Mouse (Mus musculus) layer of hippocampus, adult 2 months (tissue): ENCODE measurements around the gene Rab11fip5. TPM values are rescaled to one million over a fixed set of nuclear protein-coding genes. Genes with fewer than 3 reads are reported as not detected.

ENCODE experiments used
- DNase-seq, 2 experiments: peaks; one replicate each; pipeline ENCODE4 v3.0.0; 2022; ENCODE audit warnings: low spot score in 2 of 2
- H3K27ac ChIP-seq: fragments of 200-600 bp; 2 replicates; pipeline ENCODE4 v1.8.1; 2022
- H3K4me3 ChIP-seq: fragments of 200-600 bp; 2 replicates; pipeline ENCODE4 v1.8.1; 2022; ENCODE audit warnings: mild to moderate bottlenecking
- CTCF ChIP-seq: fragments of 200-600 bp; conservative IDR thresholded peaks from 2 replicates; pipeline ENCODE4 v1.8.1; 2022; ENCODE audit warnings: antibody characterized with exemption, mild to moderate bottlenecking, moderate library complexity
- total RNA-seq, 2 experiments: library from RNA; stranded (reverse); gene quantifications; 2 replicates each; pipeline ENCODE4 v1.2.3; 2021

Rab11fip5 gene
- total RNA-seq, 2 experiments from 2014 or later: 55.1 to 58.2 TPM

- TF ChIP-seq CTCF: no peak
- peak overlapping the region; percentile 43; the same call in 1 of the 2 replicates for H3K27ac ChIP-seq
- H3K4me3 ChIP-seq: no peak overlapping the region
- peak in 1 of 2 experiments; percentile 25 for DNase-seq
Measured at GRCm38 (mm10) chr6:85336944-85337343, 37.5 kb downstream of the Rab11fip5 start.

GRCm38 (mm10) chr6:85335352-85335751, 39.1 kb downstream of the Rab11fip5 start:
- no peak overlapping the region for H3K4me3 ChIP-seq
- no peak for DNase-seq
- H3K27ac ChIP-seq: 0 out of 2 replicates have a peak overlapping the region, but pooled peaks have one; percentile 100
- no peak for TF ChIP-seq CTCF

- Histone ChIP-seq H3K27ac (0 out of 2 replicates have a peak overlapping the region, but pooled peaks have one; percentile 100), H3K4me3 (no peak overlapping the region)
- no peak for DNase-seq
- no peak for TF ChIP-seq CTCF
Measured at GRCm38 (mm10) chr6:85334851-85335250, 39.6 kb downstream of the Rab11fip5 start.

DNA sequence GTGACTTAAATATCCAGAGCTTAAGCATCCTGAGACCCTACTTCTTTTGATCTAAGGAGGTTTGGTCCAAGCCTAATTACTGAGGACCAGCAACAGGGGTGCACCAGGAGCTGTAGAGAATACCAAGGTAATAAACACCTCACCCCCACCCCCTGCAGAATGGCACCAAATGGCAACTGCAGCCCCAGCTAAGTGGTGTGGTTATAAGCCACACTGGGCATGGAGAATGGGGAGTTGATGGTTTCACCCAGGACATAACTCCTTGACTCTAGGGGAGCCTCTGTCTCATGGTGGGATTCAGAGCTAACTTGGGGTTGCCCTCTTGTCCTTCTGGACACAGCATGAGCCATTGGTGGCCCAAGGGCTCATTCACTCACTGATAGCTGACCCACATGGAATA, 40.2 kb downstream of the Rab11fip5 start:
- TF ChIP-seq CTCF: no peak
- no peak for DNase-seq
- H3K27ac ChIP-seq: peak overlapping the region; percentile 100
- H3K4me3 ChIP-seq: no peak overlapping the region; the same call in 1 of the 2 replicates

DNA sequence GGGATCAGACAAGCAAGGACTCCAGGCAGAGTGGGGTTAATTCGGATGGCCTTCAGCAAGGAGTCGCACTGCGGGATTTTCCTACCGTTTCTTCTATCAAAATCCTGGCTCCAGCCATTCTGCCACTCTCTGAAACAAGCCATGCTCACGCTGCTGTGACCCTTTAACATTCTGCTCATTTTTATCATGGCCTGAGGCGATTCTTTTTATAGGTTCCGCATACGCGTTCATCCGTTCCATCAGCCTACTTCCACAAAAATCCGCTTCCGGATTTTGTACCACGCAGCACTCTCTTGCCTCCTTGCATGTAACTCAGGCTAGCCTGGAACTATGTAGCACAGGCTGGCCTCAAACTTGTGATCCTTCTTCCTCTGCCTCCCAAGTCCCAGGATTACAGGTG, 40.7 kb downstream of the Rab11fip5 start:
- peak overlapping the region; percentile 91 for H3K4me3 ChIP-seq
- H3K27ac ChIP-seq: peak overlapping the region; percentile 100
- DNase-seq: peak in 1 of 2 experiments; percentile 27
- no peak for TF ChIP-seq CTCF

GRCm38 (mm10) chr6:85333000-85333669, 41.3 kb downstream of the Rab11fip5 start, which contains the start of gene Sfxn5:
Gene Sfxn5, minus strand, starts transcription at chr6:85333422.
- DNase-seq: peak; percentile 97
- TF ChIP-seq CTCF: no peak
- peak within 1 kb of the TSS; percentile 91 for H3K4me3 ChIP-seq
- peak within 1 kb of the TSS; percentile 100 for H3K27ac ChIP-seq

- H3K27ac ChIP-seq: peak overlapping the region; percentile 100
- H3K4me3 ChIP-seq: peak overlapping the region; percentile 91
- no peak for DNase-seq
- TF ChIP-seq CTCF: no peak
Measured at GRCm38 (mm10) chr6:85332351-85332999, 42.0 kb downstream of the Rab11fip5 start.

GRCm38 (mm10) chr6:85331736-85332135, 42.7 kb downstream of the Rab11fip5 start:
- peak overlapping the region; percentile 91 for H3K4me3 ChIP-seq
- TF ChIP-seq CTCF: no peak
- no peak for DNase-seq
- peak overlapping the region; percentile 100 for H3K27ac ChIP-seq

GRCm38 (mm10) chr6:85331221-85331735, 43.2 kb downstream of the Rab11fip5 start:
- no peak for DNase-seq
- Histone ChIP-seq H3K4me3 (peak overlapping the region; percentile 91), H3K27ac (peak overlapping the region; percentile 100)
- no peak for TF ChIP-seq CTCF

DNA sequence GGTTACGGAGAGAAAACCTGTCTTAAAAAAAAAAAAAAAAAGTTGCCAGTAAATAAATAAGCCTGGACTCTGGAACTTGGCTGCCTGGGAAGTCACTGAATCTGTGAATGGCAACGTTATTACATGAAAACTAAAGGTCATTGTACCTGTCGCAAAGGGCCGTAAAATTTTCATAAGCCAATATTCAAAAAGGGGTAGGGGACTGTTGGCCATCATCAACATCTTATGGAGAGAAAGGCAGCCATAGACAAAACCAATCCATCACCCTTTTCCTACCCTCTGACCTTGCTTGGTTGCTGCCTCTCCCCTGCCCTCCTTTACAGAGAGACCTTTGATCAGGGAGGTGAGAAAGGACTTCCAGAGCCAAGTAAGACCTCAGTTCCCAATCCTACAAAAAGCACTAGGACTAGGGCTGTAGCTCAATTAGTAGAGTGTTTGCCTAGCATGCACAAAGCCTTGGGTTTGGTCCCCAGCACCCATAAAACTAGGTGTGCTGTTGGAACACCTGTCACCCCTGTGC, 44.7 kb downstream of the Rab11fip5 start:
- DNase-seq: no peak
- Histone ChIP-seq H3K4me3 (no peak overlapping the region), H3K27ac (peak overlapping the region; percentile 100)
- no peak for TF ChIP-seq CTCF

DNA sequence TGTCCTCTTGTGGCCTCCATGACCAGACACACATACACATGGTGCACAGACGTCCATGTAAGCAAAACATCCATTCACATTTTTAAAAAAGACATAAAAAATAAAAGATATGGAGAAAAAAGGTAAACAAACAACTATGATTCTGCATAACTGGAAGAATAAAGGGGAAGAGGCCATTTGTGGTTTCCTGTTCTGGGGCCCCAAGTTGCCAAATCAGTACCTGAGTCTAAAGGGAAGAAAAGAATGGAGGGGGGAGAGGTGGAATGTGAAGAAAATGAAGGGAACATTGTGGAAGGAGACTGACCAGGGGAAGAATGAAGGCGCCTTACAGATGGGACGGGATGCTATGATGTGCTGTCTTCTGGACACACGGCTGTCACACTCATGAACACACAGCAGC, 47.9 kb downstream of the Rab11fip5 start:
- Histone ChIP-seq H3K4me3 (no peak overlapping the region), H3K27ac (no peak overlapping the region; the same call in 1 of the 2 replicates)
- no peak for TF ChIP-seq CTCF
- DNase-seq: no peak

DNA sequence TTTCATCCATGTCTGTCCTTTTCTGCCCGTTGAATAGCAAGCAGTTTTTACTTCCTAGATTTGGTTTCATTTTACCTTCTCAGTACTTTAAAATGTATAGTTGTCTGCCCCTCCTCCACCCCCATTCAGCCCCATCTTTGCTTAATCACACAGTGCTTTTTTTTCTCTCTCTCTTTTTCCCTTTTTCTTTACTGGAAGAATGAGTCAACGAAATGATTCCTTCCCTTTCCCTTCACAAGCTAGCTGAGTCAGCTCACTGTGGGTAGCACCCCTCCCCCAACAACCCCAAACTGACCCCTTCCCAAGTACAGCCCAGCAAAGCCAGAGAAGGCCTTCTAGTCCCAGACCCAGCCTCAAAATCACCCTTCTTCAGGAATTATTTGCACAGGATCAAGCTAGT, 49.3 kb downstream of the Rab11fip5 start:
- TF ChIP-seq CTCF: no peak
- no peak for DNase-seq
- peak overlapping the region; percentile 75; the same call in 1 of the 2 replicates for H3K27ac ChIP-seq

DNA sequence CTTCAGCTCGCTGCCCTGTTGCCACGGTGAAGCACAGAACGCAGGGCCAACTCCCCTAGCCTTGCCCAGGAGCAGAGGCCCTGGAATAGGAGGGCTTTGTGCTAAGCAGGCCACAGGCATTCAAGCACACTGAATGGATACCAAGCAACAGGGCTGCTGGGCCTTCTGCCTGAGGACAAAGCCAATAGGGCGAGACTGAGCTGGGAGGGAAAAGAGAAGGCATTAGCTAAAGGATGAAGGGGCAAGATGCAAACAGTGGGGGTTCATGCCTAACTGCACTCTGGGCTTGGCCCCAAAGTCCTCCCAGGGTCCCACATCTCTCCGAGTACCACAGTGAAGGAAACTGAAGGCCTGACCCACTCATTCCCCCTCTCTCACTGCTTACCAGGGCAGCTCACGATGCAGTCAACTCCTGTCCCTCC, 54.0 kb downstream of the Rab11fip5 start:
- TF ChIP-seq CTCF: no peak
- peak overlapping the region; percentile 75 for H3K27ac ChIP-seq
- H3K4me3 ChIP-seq: no peak overlapping the region
- DNase-seq: peak; percentile 29 to 81

More for the DNA sequence above, 49.3 kb downstream of the Rab11fip5 start:
- no peak overlapping the region for H3K4me3 ChIP-seq
